Mouse (Mus musculus): ENCODE data around the gene Sptbn1. TPM values are rescaled to one million over a fixed set of nuclear protein-coding genes. Genes with fewer than 3 reads are reported as not detected.

Gene Sptbn1
- polyA plus RNA-seq, 1 experiment from 2014 or later: 137 TPM

GRCm38 (mm10) chr11:30101796-30102195 is 166.2 kb downstream of the Sptbn1 start:
- Histone ChIP-seq H3K36me3 (ENCODE audit: control insufficient read depth, insufficient read depth, low read length) (peaks cover 62% of the 10 kb centered on the region), H3K27me3 (ENCODE audit: control insufficient read depth, insufficient read depth, low read length) (no peaks in the 10 kb centered on the region), H3K4me1 (ENCODE audit: control insufficient read depth, insufficient read depth, low read length) (no peaks in the 10 kb centered on the region), H3K4me2 (replicated peaks; ENCODE audit: low read depth, low read length) (no peak overlapping the region), H3K4me3 (ENCODE audit: low read depth, low read length) (no peak overlapping the region), H3K9ac (replicated peaks; ENCODE audit: low read depth, low read length) (no peak overlapping the region), H3K9me3 (ENCODE audit: control insufficient read depth, low read depth, low read length) (no peaks in the 10 kb centered on the region), H3K27ac (ENCODE audit: low read length) (no peak overlapping the region)
- WGBS: 93% methylated on average over 1 of the region's 1 CpGs
- no peak for ATAC-seq (ENCODE audit: insufficient number of reproducible peaks, insufficient read depth, low FRiP score, low read depth)

- Histone ChIP-seq H3K9ac (replicated peaks; ENCODE audit: low read depth, low read length) (no peak overlapping the region), H3K27ac (ENCODE audit: low read length) (no peak overlapping the region), H3K4me1 (ENCODE audit: control insufficient read depth, insufficient read depth, low read length) (no peaks in the 10 kb centered on the region), H3K27me3 (ENCODE audit: control insufficient read depth, insufficient read depth, low read length) (no peaks in the 10 kb centered on the region), H3K36me3 (ENCODE audit: control insufficient read depth, insufficient read depth, low read length) (peaks cover 57% of the 10 kb centered on the region), H3K9me3 (ENCODE audit: control insufficient read depth, low read depth, low read length) (no peaks in the 10 kb centered on the region), H3K4me3 (ENCODE audit: low read depth, low read length) (no peak overlapping the region), H3K4me2 (replicated peaks; ENCODE audit: low read depth, low read length) (no peak overlapping the region)
- WGBS: 92% methylated on average over 2 of the region's 2 CpGs
- ATAC-seq (ENCODE audit: insufficient number of reproducible peaks, insufficient read depth, low FRiP score, low read depth): no peak
These were observed 166.8 kb downstream of the Sptbn1 start for GRCm38 (mm10) chr11:30101162-30101561.

GRCm38 (mm10) chr11:30099916-30100315 is 168.1 kb downstream of the Sptbn1 start:
- no peak overlapping the region for H3K4me3 ChIP-seq (ENCODE audit: low read depth, low read length)
- H3K36me3 ChIP-seq (ENCODE audit: control insufficient read depth, insufficient read depth, low read length): peaks cover 49% of the 10 kb centered on the region
- no peak overlapping the region for H3K9ac ChIP-seq (replicated peaks; ENCODE audit: low read depth, low read length)
- H3K27me3 ChIP-seq (ENCODE audit: control insufficient read depth, insufficient read depth, low read length): no peaks in the 10 kb centered on the region
- no peaks in the 10 kb centered on the region for H3K9me3 ChIP-seq (ENCODE audit: control insufficient read depth, low read depth, low read length)
- no peak overlapping the region for H3K27ac ChIP-seq (ENCODE audit: low read length)
- ATAC-seq (ENCODE audit: insufficient number of reproducible peaks, insufficient read depth, low FRiP score, low read depth): no peak
- H3K4me2 ChIP-seq (replicated peaks; ENCODE audit: low read depth, low read length): no peak overlapping the region
- no peaks in the 10 kb centered on the region for H3K4me1 ChIP-seq (ENCODE audit: control insufficient read depth, insufficient read depth, low read length)
- WGBS: 87% methylated on average over 6 of the region's 6 CpGs

GRCm38 (mm10) chr11:30095212-30095773 is 172.7 kb downstream of the Sptbn1 start:
- Histone ChIP-seq H3K4me1 (ENCODE audit: control insufficient read depth, insufficient read depth, low read length) (no peaks in the 10 kb centered on the region), H3K27me3 (ENCODE audit: control insufficient read depth, insufficient read depth, low read length) (no peaks in the 10 kb centered on the region), H3K9ac (replicated peaks; ENCODE audit: low read depth, low read length) (no peak overlapping the region), H3K27ac (ENCODE audit: low read length) (no peak overlapping the region), H3K4me3 (ENCODE audit: low read depth, low read length) (no peak overlapping the region), H3K4me2 (replicated peaks; ENCODE audit: low read depth, low read length) (no peak overlapping the region), H3K9me3 (ENCODE audit: control insufficient read depth, low read depth, low read length) (no peaks in the 10 kb centered on the region), H3K36me3 (ENCODE audit: control insufficient read depth, insufficient read depth, low read length) (peaks cover 12% of the 10 kb centered on the region)
- 72% methylated on average over 6 of the region's 6 CpGs for WGBS
- peak; percentile 66 for ATAC-seq (ENCODE audit: insufficient number of reproducible peaks, insufficient read depth, low FRiP score, low read depth)

GRCm38 (mm10) chr11:30091892-30092291 is 176.1 kb downstream of the Sptbn1 start:
- ATAC-seq (ENCODE audit: insufficient number of reproducible peaks, insufficient read depth, low FRiP score, low read depth): no peak
- Histone ChIP-seq H3K27me3 (ENCODE audit: control insufficient read depth, insufficient read depth, low read length) (no peaks in the 10 kb centered on the region), H3K9ac (replicated peaks; ENCODE audit: low read depth, low read length) (no peak overlapping the region), H3K9me3 (ENCODE audit: control insufficient read depth, low read depth, low read length) (no peaks in the 10 kb centered on the region), H3K4me1 (ENCODE audit: control insufficient read depth, insufficient read depth, low read length) (no peaks in the 10 kb centered on the region), H3K27ac (ENCODE audit: low read length) (no peak overlapping the region), H3K4me3 (ENCODE audit: low read depth, low read length) (no peak overlapping the region), H3K36me3 (ENCODE audit: control insufficient read depth, insufficient read depth, low read length) (no peaks in the 10 kb centered on the region), H3K4me2 (replicated peaks; ENCODE audit: low read depth, low read length) (no peak overlapping the region)
- 55% methylated on average over 4 of the region's 4 CpGs for WGBS

- Histone ChIP-seq H3K36me3 (ENCODE audit: control insufficient read depth, insufficient read depth, low read length) (no peaks in the 10 kb centered on the region), H3K9me3 (ENCODE audit: control insufficient read depth, low read depth, low read length) (no peaks in the 10 kb centered on the region), H3K4me3 (ENCODE audit: low read depth, low read length) (no peak overlapping the region), H3K4me2 (replicated peaks; ENCODE audit: low read depth, low read length) (no peak overlapping the region), H3K4me1 (ENCODE audit: control insufficient read depth, insufficient read depth, low read length) (no peaks in the 10 kb centered on the region), H3K9ac (replicated peaks; ENCODE audit: low read depth, low read length) (no peak overlapping the region), H3K27ac (ENCODE audit: low read length) (no peak overlapping the region), H3K27me3 (ENCODE audit: control insufficient read depth, insufficient read depth, low read length) (no peaks in the 10 kb centered on the region)
- no peak for ATAC-seq (ENCODE audit: insufficient number of reproducible peaks, insufficient read depth, low FRiP score, low read depth)
These were observed 182.9 kb downstream of the Sptbn1 start for GRCm38 (mm10) chr11:30085114-30085513.

GRCm38 (mm10) chr11:30057299-30057698 is 210.7 kb downstream of the Sptbn1 start:
- WGBS: 50% methylated on average over 8 of the region's 8 CpGs
- ATAC-seq (ENCODE audit: insufficient number of reproducible peaks, insufficient read depth, low FRiP score, low read depth): no peak
- H3K4me1 ChIP-seq (ENCODE audit: control insufficient read depth, insufficient read depth, low read length): no peaks in the 10 kb centered on the region
- H3K27ac ChIP-seq (ENCODE audit: low read length): no peak overlapping the region
- no peaks in the 10 kb centered on the region for H3K27me3 ChIP-seq (ENCODE audit: control insufficient read depth, insufficient read depth, low read length)
- no peak overlapping the region for H3K4me3 ChIP-seq (ENCODE audit: low read depth, low read length)
- H3K36me3 ChIP-seq (ENCODE audit: control insufficient read depth, insufficient read depth, low read length): no peaks in the 10 kb centered on the region
- H3K4me2 ChIP-seq (replicated peaks; ENCODE audit: low read depth, low read length): no peak overlapping the region
- H3K9ac ChIP-seq (replicated peaks; ENCODE audit: low read depth, low read length): no peak overlapping the region
- H3K9me3 ChIP-seq (ENCODE audit: control insufficient read depth, low read depth, low read length): no peaks in the 10 kb centered on the region

Other genes starting within 250 kb of the Sptbn1 start
- gene Eml6, start 242.1 kb downstream of the Sptbn1 start, polyA plus RNA-seq (2014; fragmentation: Nextera tagmentation; extraction: Ambion mirVana): 1.1 and 2.0 TPM in 2 replicates
- not detected in 2 replicates for gene 4930505A04Rik, start 203.7 kb upstream of the Sptbn1 start, polyA plus RNA-seq (2014; fragmentation: Nextera tagmentation; extraction: Ambion mirVana)

Measured in stomach, embryonic 14.5 days (tissue).